Mouse (Mus musculus) liver, adult 2 months (tissue): ENCODE results near the gene Nrtn.

Experiments
- CTCF ChIP-seq: fragments of 200-500 bp; IDR thresholded peaks from 2 replicates; pipeline ENCODE4 v1.5.1; 2011; ENCODE audit warnings: low read depth, low read length, control low read depth
- POLR2A ChIP-seq: fragments of 200-500 bp; IDR thresholded peaks from 2 replicates; pipeline ENCODE4 v1.6.1; 2011; ENCODE audit warnings: low read length, control low read depth; ENCODE audit not compliant: insufficient read depth; ENCODE audit errors: extremely low read depth

DNA sequence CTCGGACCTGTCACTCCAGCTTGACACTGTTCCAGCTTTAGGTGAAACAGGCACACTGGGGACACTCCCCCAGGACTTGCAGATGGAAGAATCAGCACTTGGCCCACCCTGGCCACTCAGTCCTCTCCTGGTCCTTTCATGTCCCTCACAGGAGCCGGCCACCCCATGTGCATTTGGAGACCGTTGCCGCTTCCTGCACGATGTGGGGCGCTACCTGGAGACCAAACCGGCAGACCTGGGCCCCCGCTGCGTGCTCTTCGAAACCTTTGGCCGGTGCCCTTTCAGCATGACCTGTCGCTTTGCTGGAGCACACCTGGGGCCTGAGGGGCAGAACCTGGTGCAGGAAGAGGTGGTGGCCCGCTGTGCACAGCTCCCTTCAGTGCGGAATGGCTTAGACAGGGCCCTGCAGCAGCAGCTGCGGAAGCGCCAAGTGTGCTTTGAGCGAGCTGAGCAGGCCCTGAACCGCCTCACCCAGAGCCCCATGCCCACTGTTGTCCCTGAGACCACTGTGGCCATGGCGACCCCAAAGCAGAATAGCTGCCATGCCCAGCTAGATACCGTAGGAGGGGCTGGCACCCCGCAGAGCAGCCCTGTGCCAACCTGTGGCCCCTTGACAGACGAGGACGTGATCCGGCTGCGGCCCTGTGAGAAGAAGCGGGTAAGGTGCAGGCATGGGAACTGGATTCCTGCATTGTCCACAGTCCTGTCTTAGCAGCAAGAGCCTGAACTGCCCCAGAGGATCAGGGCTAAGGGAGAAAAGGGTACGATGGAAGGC is 9.5 kb upstream of the Nrtn start:
- TF ChIP-seq POLR2A (no peak), CTCF (no peak)
